Mouse (Mus musculus) heart, embryonic 15.5 days (tissue): ENCODE results near the gene Rhobtb1. TPM values are rescaled to one million over a fixed set of nuclear protein-coding genes. Genes with fewer than 3 reads are reported as not detected.

Source experiments
- ATAC-seq: fragments of 200-750 bp; cut with Nextera tagmentation; replicated peaks from 2 replicates; pipeline ENCODE4 v1.8.0; 2017; ENCODE audit warnings: low read depth, moderate TSS enrichment; ENCODE audit not compliant: insufficient number of reproducible peaks, insufficient read depth, low FRiP score
- H3K27ac ChIP-seq: fragments of 300-500 bp; sonication (generic); 2 replicates; pipeline ENCODE4 v1.5.1; 2015; ENCODE audit warnings: mild to moderate bottlenecking, inconsistent platforms
- H3K27me3 ChIP-seq: fragments of 300-500 bp; sonication (generic); 2 replicates; pipeline ENCODE4 v1.6.1; 2015; ENCODE audit warnings: inconsistent platforms
- H3K36me3 ChIP-seq: fragments of 300-500 bp; sonication (generic); 2 replicates; pipeline ENCODE4 v1.6.1; 2015; ENCODE audit warnings: mild to moderate bottlenecking, inconsistent platforms
- H3K4me1 ChIP-seq: fragments of 300-500 bp; sonication (generic); replicated peaks from 2 replicates; pipeline ENCODE4 v1.6.1; 2015; ENCODE audit warnings: inconsistent platforms
- H3K4me2 ChIP-seq: fragments of 300-500 bp; sonication (generic); 2 replicates; pipeline ENCODE4 v1.6.1; 2015; ENCODE audit warnings: inconsistent platforms, mild to moderate bottlenecking, moderate library complexity
- H3K4me3 ChIP-seq: fragments of 300-500 bp; sonication (generic); 2 replicates; pipeline ENCODE4 v1.5.1; 2015; ENCODE audit warnings: mild to moderate bottlenecking, inconsistent platforms
- H3K9ac ChIP-seq: fragments of 300-500 bp; sonication (generic); 2 replicates; pipeline ENCODE4 v1.6.1; 2015; ENCODE audit warnings: mild to moderate bottlenecking, inconsistent platforms
- H3K9me3 ChIP-seq: fragments of 300-500 bp; sonication (generic); replicated peaks from 2 replicates; pipeline ENCODE4 v1.6.1; 2016; ENCODE audit warnings: inconsistent platforms
- WGBS: fragments of 180-500 bp; shearing (Covaris S2); methylation state at CpG from one replicate; pipeline ENCODE4 v1.1.7; 2015; ENCODE audit warnings: mixed read lengths; 5-methylcytosine and 5-hydroxymethylcytosine counted together
- polyA plus RNA-seq: library from polyadenylated mRNA; unstranded; fragments of >200 nt; fragmentation: Nextera tagmentation; extraction: Ambion mirVana; gene quantifications from 2 replicates; pipeline ENCODE4 v1.2.1, GENCODE M21; 2015

Gene Rhobtb1
- polyA plus RNA-seq, 1 experiment from 2014 or later = 31.7 TPM

DNA sequence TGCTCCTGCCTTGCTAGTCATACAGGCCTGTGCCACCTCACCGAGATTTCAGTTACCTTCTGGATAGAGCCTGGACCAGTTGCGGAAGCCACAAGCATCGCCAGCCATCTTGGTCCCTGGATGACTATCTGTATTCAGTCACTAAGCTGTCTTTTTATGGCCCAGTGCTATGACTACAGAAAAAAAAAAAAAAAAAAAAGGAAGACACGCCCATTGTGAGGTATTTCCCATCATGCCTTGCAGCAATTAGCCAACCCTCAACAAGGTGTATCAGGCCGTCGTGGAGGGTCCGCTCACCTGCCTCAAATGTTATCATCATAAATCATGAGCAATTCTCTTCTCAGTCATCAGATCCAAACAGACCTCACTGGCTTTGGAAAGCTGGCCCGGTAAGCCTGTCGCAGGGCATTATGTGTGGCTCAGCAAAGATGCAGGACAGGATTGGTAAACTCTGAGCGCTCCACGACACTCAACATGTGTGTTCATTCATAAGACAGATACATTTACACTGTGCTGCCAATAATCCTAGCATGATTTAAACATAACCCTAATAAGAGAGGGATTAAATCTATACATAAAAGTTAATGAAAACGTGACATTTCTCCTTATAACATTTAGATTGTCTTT lies 176.9 kb downstream of the Rhobtb1 start:
- Histone ChIP-seq H3K27me3 (no peaks in the 10 kb centered on the region), H3K36me3 (no peaks in the 10 kb centered on the region), H3K9ac (no peak overlapping the region), H3K4me2 (no peak overlapping the region), H3K9me3 (no peaks in the 10 kb centered on the region), H3K27ac (no peak overlapping the region), H3K4me3 (no peak overlapping the region), H3K4me1 (no peaks in the 10 kb centered on the region)
- 84% methylated on average over 12 of the region's 12 CpGs for WGBS
- ATAC-seq = no peak

DNA sequence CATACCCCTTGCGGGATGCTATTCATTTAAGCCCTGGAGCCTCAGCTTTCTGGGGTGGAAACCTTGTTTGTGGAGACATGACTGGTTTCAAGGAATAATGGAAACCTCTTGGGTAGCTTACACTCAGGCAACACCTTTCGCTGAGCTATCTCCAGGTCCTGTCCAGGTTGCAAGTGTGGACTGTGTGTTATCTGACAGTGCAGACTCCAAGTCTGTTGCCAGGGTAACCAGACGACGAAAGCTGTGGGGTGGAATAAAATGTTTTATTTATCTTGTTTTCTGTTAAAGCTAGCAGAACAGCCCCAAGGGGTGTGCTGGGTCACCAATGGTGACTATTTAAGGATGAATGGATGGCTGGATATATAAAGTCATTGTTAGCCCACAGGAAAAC lies 177.4 kb downstream of the Rhobtb1 start:
- H3K4me2 ChIP-seq = no peak overlapping the region
- H3K4me1 ChIP-seq = no peaks in the 10 kb centered on the region
- H3K9ac ChIP-seq = no peak overlapping the region
- H3K9me3 ChIP-seq = no peaks in the 10 kb centered on the region
- no peaks in the 10 kb centered on the region for H3K27me3 ChIP-seq
- H3K4me3 ChIP-seq = no peak overlapping the region
- no peak for ATAC-seq
- WGBS = 70% methylated on average over 4 of the region's 4 CpGs
- H3K27ac ChIP-seq = no peak overlapping the region
- no peaks in the 10 kb centered on the region for H3K36me3 ChIP-seq

GRCm38 (mm10) chr10:69331231-69331630 lies 180.0 kb downstream of the Rhobtb1 start:
- Histone ChIP-seq H3K4me3 (no peak overlapping the region), H3K9ac (no peak overlapping the region), H3K27me3 (no peaks in the 10 kb centered on the region), H3K4me2 (no peak overlapping the region), H3K27ac (no peak overlapping the region), H3K9me3 (no peaks in the 10 kb centered on the region), H3K4me1 (no peaks in the 10 kb centered on the region), H3K36me3 (peaks cover 14% of the 10 kb centered on the region)
- WGBS = 82% methylated on average over 6 of the region's 6 CpGs
- no peak for ATAC-seq

DNA sequence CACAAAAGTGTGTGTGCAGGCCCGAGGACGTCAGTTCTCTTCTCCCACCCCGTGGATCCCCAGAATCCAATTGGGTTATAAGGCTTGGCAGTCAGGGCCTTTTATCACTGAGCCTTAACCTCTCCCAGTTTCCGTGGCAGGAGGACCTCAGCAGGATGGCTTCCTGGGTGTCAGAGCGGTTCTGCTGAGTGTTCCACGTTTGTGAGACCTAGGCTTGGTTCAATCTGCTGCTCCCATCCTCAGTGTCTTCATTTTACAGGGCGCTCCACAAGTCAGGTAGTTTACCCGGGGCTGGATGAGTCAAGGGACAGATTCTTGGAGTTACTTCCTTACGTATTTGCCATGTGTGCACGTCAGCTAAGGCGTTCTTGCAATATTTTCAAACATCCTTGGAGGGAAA lies 182.0 kb downstream of the Rhobtb1 start:
- Histone ChIP-seq H3K4me3 (no peak overlapping the region), H3K4me2 (no peak overlapping the region), H3K27me3 (no peaks in the 10 kb centered on the region), H3K9me3 (no peaks in the 10 kb centered on the region), H3K4me1 (no peaks in the 10 kb centered on the region), H3K27ac (no peak overlapping the region), H3K9ac (no peak overlapping the region), H3K36me3 (peaks cover 33% of the 10 kb centered on the region)
- no peak for ATAC-seq
- 86% methylated on average over 11 of the region's 11 CpGs for WGBS

DNA sequence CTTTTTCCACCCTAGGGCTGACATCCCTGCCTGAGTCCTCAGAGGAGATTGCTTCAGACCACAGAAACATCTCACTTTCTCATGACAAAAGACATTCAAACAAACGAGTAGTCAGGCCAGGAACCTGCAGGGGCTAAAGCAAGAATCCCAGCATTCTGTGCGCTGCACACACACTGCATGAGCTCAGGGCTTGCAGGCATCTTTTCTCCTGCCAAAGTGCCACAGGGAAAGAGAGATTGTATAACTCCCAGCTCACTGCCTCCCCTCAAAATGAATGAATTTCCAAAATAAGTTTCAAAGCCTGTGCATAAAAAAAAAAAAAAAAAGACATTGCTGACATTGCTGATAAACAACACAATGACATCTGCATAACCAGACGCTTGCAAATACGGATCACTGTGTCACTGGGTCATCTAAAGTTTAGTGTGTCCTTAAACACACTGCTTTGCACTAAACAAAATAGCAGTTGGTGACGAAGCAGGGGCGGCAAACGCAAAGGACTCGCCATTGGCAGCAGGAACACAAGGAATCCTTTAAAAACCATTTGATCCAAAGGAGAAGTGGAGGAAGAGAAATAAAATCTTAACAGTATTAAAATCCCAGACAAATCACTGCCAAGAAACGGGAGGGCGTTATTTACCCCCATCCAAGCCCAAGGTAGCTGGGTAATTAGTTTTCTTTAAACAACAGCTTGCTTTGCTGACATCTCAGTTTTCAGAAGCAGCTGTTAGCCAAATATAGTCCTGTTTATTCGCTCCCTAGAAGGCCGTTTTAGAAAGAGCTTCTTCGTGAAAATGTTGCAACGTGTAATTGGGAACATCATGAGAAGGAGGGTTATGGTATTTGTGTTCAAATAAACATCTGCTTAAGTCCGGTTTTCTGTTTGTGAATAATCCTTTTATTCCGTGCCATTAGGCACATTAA lies 183.3 kb downstream of the Rhobtb1 start:
- H3K4me2 ChIP-seq = no peak overlapping the region
- no peak overlapping the region for H3K9ac ChIP-seq
- no peaks in the 10 kb centered on the region for H3K27me3 ChIP-seq
- H3K36me3 ChIP-seq = peaks cover 47% of the 10 kb centered on the region
- no peak overlapping the region for H3K27ac ChIP-seq
- no peaks in the 10 kb centered on the region for H3K9me3 ChIP-seq
- H3K4me3 ChIP-seq = no peak overlapping the region
- ATAC-seq = no peak
- no peaks in the 10 kb centered on the region for H3K4me1 ChIP-seq
- WGBS = 79% methylated on average over 16 of the region's 16 CpGs

DNA sequence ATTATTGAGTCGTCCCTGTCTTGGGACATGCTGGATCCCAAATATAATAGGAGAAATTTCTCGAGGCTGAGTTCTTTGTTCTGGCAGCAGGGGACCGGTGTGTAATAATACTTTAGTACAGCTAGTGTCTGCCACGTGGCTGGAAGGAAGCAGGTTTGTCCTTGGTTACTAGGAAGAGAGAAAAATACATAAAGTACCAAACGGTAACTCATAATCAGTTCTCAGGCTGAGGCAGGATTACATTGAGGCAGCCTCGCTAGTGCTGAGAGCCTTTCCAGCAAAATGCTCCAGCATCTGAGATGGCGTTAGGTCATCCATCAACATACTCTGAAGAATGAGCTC lies 183.9 kb downstream of the Rhobtb1 start:
- Histone ChIP-seq H3K9me3 (no peaks in the 10 kb centered on the region), H3K9ac (no peak overlapping the region), H3K36me3 (peaks cover 53% of the 10 kb centered on the region), H3K4me1 (no peaks in the 10 kb centered on the region), H3K4me3 (no peak overlapping the region), H3K27ac (no peak overlapping the region), H3K4me2 (no peak overlapping the region), H3K27me3 (no peaks in the 10 kb centered on the region)
- 72% methylated on average over 7 of the region's 7 CpGs for WGBS
- no peak; the same call in 1 of the 2 replicates for ATAC-seq

DNA sequence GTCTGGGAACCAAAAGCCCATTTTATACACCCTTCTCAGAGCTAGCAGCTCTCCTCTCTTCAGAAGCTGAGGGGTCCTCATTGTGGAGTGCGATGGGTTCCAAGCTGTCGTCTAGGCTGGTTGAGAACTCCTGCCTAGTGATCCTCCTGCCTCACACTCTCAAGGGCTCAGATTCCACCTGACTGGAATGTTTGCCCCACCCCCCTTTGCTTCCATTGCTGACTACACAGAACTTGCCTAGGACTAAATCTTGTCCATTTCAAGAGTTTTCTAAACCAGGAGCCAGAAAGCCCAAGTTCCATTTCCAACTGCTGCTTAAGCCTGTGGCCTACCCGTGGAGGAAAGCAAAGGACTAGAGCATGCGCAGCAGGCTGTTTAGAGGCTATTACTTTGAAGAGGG lies 184.4 kb downstream of the Rhobtb1 start:
- Histone ChIP-seq H3K27me3 (no peaks in the 10 kb centered on the region), H3K9me3 (no peaks in the 10 kb centered on the region), H3K27ac (no peak overlapping the region), H3K36me3 (peaks cover 57% of the 10 kb centered on the region), H3K4me3 (no peak overlapping the region), H3K4me1 (no peaks in the 10 kb centered on the region), H3K9ac (no peak overlapping the region), H3K4me2 (no peak overlapping the region)
- WGBS = 78% methylated on average over 4 of the region's 4 CpGs
- ATAC-seq = no peak

GRCm38 (mm10) chr10:69336219-69336618 lies 185.0 kb downstream of the Rhobtb1 start:
- ATAC-seq = no peak
- Histone ChIP-seq H3K4me1 (no peaks in the 10 kb centered on the region), H3K9me3 (no peaks in the 10 kb centered on the region), H3K27ac (no peak overlapping the region), H3K9ac (no peak overlapping the region), H3K4me2 (no peak overlapping the region), H3K36me3 (peaks cover 61% of the 10 kb centered on the region), H3K27me3 (no peaks in the 10 kb centered on the region), H3K4me3 (no peak overlapping the region)
- 89% methylated on average over 11 of the region's 11 CpGs for WGBS

GRCm38 (mm10) chr10:69340001-69340400 lies 188.8 kb downstream of the Rhobtb1 start:
- Histone ChIP-seq H3K27ac (no peak overlapping the region), H3K4me3 (no peak overlapping the region), H3K27me3 (no peaks in the 10 kb centered on the region), H3K9ac (no peak overlapping the region), H3K4me2 (no peak overlapping the region), H3K4me1 (no peaks in the 10 kb centered on the region; the same call in 1 of the 2 replicates), H3K9me3 (no peaks in the 10 kb centered on the region), H3K36me3 (peaks cover 91% of the 10 kb centered on the region)
- ATAC-seq = no peak
- WGBS = 75% methylated on average over 6 of the region's 6 CpGs

Other genes with a start within 250 kb of the Rhobtb1 start
- gene A930033H14Rik, start 61.7 kb downstream of the Rhobtb1 start, polyA plus RNA-seq = 1.5 and 1.8 TPM in 2 replicates
- gene Cdk1, start 201.5 kb downstream of the Rhobtb1 start, polyA plus RNA-seq = 290 and 334 TPM in 2 replicates
- 30.6 and 32.0 TPM in 2 replicates for gene Ank3, start 247.3 kb downstream of the Rhobtb1 start, polyA plus RNA-seq